Mouse (Mus musculus) hindlimb bud, embryonic 11.5 days (tissue): ENCODE measurements around the gene Trim69.
"Not testable (repeated sequence)": the region's sequence is repeated elsewhere in the genome, so short reads cannot be mapped to it uniquely, and the experiment has no call there.

Experiments
- DNase-seq: peaks from one replicate; pipeline ENCODE4 v3.0.0-alpha.2; 2012; ENCODE audit warnings: low read depth, low spot score; ENCODE audit errors: extremely low spot score

Trim69 gene

GRCm38 (mm10) chr2:122206440-122207107, 46.1 kb downstream of the Trim69 start:
- no peak for DNase-seq

DNA sequence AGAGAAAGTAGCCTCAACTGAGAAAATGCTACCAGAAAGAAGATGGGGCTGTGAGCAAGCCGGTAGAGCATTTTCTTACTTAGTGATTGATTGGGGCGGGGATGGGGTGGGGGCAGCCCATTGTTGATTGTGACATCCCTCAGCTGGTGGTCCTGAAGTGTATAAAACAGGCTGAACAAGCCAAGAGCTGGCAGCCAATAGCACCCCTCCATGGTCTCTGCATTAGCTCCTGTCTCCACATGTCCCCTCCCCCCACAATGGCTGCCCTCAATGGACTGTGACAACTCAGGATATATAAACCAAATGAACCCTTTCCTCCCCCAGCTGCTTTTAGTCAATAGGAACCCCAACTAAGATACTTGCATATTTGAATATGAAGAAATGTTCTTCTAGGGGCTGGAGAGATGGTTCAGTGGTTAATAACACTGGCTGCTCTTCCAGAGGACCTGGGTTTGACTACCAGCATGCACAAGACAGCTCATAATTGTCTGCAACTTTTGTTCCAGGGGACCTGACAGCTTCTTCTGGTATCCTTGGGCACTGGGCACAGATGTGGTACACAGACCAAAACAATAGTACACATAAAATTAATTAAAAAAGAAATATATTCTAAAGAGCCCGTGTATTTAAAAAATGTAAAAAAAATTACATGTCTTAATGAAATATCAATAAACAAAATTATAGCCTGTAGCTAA, 50.2 kb downstream of the Trim69 start:
- DNase-seq: no peak

DNA sequence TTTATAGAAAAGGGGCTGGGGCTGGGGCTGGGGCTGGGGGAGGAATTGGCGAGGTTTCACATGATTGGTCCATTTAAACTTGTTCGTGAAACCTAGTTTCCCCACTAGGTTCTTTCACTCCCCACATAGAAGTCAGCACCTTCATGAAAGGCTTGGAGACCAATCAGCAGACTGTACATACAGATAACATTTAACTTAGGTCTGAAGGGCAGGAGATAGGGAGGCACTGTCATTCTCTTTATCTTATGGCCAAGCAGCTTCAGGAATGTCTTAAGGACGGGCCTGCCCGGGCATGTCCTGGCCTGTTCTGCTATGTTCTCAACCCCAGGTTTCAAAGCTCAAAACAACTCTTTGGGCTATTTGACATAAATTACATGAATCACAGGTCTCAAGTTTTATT, 56.6 kb downstream of the Trim69 start:
- not testable (repeated sequence) for DNase-seq

DNA sequence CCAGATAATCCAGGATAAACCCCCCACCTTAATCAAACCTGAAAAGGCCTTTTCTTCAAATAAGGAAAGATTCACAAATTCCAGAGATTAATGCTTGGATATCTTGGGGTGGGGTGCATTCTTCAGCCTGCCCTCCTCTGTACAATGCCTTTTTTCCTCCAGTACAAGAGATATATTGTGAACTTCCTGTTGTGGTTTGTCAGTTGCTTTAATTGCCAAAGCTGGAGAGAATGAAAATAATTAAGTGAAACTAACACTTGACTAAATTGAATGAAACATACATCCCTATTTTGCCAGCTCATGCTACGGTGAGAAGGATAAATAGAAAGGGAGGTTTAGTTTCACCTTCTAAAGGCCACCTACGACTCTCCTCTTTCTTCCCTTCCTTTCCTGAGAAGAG, 57.7 kb downstream of the Trim69 start:
- DNase-seq: no peak

- DNase-seq: no peak
Measured at GRCm38 (mm10) chr2:122221378-122221777, 60.9 kb downstream of the Trim69 start.

DNA sequence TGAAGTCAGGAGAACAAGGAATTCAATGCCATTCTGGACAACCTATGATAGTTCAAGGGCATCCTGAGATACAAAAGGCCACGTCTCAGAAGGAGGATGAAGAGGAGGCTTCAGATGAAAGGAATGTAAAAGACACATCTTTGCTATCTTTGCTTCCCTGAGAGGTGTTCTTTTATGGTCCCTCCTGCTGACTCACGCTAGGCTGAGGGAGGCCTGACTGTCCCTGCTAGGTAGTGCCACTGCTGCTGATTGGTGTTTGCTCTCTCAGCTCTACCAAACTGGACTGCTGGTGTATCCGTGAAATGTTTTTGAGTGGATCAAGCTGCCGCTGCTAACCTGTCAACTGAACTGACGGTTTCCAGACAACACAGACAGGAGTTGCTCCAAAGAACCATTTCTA, 61.3 kb downstream of the Trim69 start:
- DNase-seq: no peak

GRCm38 (mm10) chr2:122222272-122222671, 61.8 kb downstream of the Trim69 start:
- DNase-seq: no peak

- no peak for DNase-seq
Measured at GRCm38 (mm10) chr2:122223654-122224053, 63.2 kb downstream of the Trim69 start.
